Mouse (Mus musculus): ENCODE data around the gene Gpc5. TPM values are rescaled to one million over a fixed set of nuclear protein-coding genes. Genes with fewer than 3 reads are reported as not detected.

Gene Gpc5
- total and polyA plus RNA-seq, 2 experiments from 2014 or later = 13.8 to 23.0 TPM

DNA sequence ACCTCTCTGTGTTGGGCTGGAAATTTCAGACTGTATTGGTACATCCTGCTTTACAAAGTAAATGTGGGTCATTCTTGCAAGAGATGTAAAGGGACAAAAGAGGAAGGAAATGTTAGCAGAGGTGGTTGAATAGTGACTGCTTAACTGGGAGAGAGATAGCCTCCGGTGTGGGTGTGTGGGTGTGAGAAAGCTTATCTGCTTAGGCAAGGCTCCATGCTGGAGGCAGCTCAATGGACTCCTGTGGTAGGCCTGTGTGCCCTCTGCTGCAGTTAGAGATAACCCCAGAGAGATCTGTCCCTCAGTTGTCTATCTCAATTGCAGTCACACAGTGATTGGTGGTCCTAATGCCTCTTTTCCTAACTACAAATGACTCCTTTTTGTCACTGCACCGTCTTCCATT is 887.2 kb downstream of the Gpc5 start:
- no peak overlapping the region for H3K4me3 ChIP-seq (ENCODE audit: low read depth, low read length)
- H3K27me3 ChIP-seq (ENCODE audit: insufficient read depth, low read length) = no peaks in the 10 kb centered on the region
- no peaks in the 10 kb centered on the region for H3K9me3 ChIP-seq (ENCODE audit: low read length)
- ATAC-seq (ENCODE audit: low FRiP score) (no peak), DNase-seq (ENCODE audit: low spot score) (no peak)
- no peak for TF ChIP-seq CTCF (IDR thresholded peaks at IDR 0.05)
- H3K4me2 ChIP-seq (ENCODE audit: low read depth, low read length, poor library complexity, severe bottlenecking) = no peak overlapping the region
- no peaks in the 10 kb centered on the region for H3K36me3 ChIP-seq (ENCODE audit: insufficient read depth, low read length)
- H3K4me1 ChIP-seq (ENCODE audit: insufficient read depth, low read length) = no peaks in the 10 kb centered on the region
- no peak overlapping the region for H3K9ac ChIP-seq (replicated peaks; ENCODE audit: low read length, poor library complexity, severe bottlenecking)
- H3K27ac ChIP-seq (ENCODE audit: low read depth, low read length) = no peak overlapping the region
- WGBS = 64% methylated on average over 2 of the region's 2 CpGs

DNA sequence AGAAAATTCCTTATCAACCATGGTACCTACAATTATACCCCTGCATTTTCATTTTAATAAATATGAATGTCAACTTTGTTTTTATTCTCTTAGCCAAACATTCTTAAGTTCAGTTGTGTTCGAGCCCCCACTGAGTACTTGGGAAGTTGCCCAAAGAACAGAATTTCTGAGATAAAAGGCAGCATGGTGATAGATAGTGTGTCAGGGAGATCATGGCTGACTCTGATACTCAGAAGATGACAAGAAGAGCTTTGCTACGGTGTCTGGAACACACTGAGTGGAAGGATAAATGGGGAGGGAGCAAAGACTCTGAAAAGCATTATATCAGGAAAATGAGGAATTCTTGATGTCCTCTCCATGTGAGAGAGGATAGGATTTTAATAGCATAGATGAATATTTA is 898.7 kb downstream of the Gpc5 start:
- WGBS = 63% methylated on average over 2 of the region's 2 CpGs

DNA sequence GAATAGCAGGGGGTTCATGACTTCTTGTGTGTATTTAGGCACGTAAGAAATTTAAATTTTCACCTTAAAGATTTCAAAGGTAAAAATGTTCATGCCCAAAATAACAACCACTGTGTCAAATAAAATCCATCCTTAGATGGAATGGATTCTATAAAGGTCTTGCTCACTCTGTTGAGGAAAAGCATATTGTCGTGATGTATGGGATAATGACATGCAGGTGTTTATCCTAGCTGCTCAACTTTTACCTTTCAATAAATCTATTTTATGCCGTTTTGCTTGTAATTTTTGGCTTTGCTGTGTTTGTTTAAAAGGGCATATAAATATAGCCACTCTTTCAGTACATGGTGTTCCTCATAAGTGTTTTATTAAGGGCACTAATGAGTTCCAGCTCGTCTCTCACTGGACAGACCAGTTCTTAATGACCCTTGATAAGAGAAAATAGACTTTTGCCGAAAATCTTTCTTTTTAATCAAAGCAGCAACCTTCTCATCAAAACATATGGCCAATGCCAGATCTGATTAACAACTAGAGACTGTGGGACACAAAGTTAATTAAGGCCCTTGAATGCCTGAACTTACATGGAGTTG is 901.6 kb downstream of the Gpc5 start:
- no peak for TF ChIP-seq CTCF (IDR thresholded peaks at IDR 0.05)
- Histone ChIP-seq H3K4me2 (ENCODE audit: low read depth, low read length, poor library complexity, severe bottlenecking) (no peak overlapping the region), H3K27ac (ENCODE audit: low read depth, low read length) (no peak overlapping the region), H3K4me3 (ENCODE audit: low read depth, low read length) (no peak overlapping the region), H3K9me3 (ENCODE audit: low read length) (no peaks in the 10 kb centered on the region), H3K27me3 (ENCODE audit: insufficient read depth, low read length) (no peaks in the 10 kb centered on the region), H3K4me1 (ENCODE audit: insufficient read depth, low read length) (no peaks in the 10 kb centered on the region), H3K9ac (replicated peaks; ENCODE audit: low read length, poor library complexity, severe bottlenecking) (no peak overlapping the region), H3K36me3 (ENCODE audit: insufficient read depth, low read length) (no peaks in the 10 kb centered on the region)
- ATAC-seq (ENCODE audit: low FRiP score) (no peak), DNase-seq (ENCODE audit: low spot score) (no peak)
- WGBS = 80% methylated on average over 5 of the region's 5 CpGs

More for the DNA sequence above, 898.7 kb downstream of the Gpc5 start:
- no peak overlapping the region for H3K4me3 ChIP-seq (ENCODE audit: low read depth, low read length)
- DNase-seq (ENCODE audit: low spot score) (no peak), ATAC-seq (ENCODE audit: low FRiP score) (no peak)
- TF ChIP-seq CTCF (IDR thresholded peaks at IDR 0.05) = no peak
- H3K9me3 ChIP-seq (ENCODE audit: low read length) = no peaks in the 10 kb centered on the region
- no peaks in the 10 kb centered on the region for H3K36me3 ChIP-seq (ENCODE audit: insufficient read depth, low read length)
- H3K27me3 ChIP-seq (ENCODE audit: insufficient read depth, low read length) = no peaks in the 10 kb centered on the region
- no peaks in the 10 kb centered on the region for H3K4me1 ChIP-seq (ENCODE audit: insufficient read depth, low read length)
- H3K4me2 ChIP-seq (ENCODE audit: low read depth, low read length, poor library complexity, severe bottlenecking) = no peak overlapping the region
- H3K27ac ChIP-seq (ENCODE audit: low read depth, low read length) = no peak overlapping the region
- no peak overlapping the region for H3K9ac ChIP-seq (replicated peaks; ENCODE audit: low read length, poor library complexity, severe bottlenecking)

DNA sequence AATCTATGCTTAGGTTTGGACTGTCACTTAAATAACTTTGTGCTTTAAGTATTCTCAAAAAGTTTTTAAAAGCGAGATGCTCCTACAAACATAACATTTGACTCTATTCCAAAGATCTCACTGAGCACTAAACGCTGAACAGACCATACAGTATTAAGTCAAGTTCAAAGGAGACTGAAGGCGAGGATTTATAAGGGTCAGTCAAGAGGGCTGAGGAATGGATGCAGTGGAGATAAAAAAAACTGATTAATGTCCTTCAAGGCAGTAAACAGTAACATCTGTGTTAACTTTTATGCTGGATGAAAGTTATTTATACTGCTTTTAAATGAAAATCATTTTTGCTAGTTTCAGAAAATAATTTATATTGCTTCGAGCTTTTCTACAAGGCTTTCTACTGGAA is 906.9 kb downstream of the Gpc5 start:
- no peaks in the 10 kb centered on the region for H3K4me1 ChIP-seq (ENCODE audit: insufficient read depth, low read length)
- DNase-seq (ENCODE audit: low spot score) = no peak
- 80% methylated on average over 4 of the region's 4 CpGs for WGBS

GRCm38 (mm10) chr14:116087010-116087409 is 995.0 kb downstream of the Gpc5 start:
- H3K4me2 ChIP-seq (ENCODE audit: low read depth, low read length, poor library complexity, severe bottlenecking) = no peak overlapping the region
- no peaks in the 10 kb centered on the region for H3K27me3 ChIP-seq (ENCODE audit: insufficient read depth, low read length)
- H3K9me3 ChIP-seq (ENCODE audit: low read length) = no peaks in the 10 kb centered on the region
- H3K27ac ChIP-seq (ENCODE audit: low read depth, low read length) = no peak overlapping the region
- no peaks in the 10 kb centered on the region for H3K4me1 ChIP-seq (ENCODE audit: insufficient read depth, low read length)
- no peaks in the 10 kb centered on the region for H3K36me3 ChIP-seq (ENCODE audit: insufficient read depth, low read length)
- DNase-seq (ENCODE audit: low spot score) = no peak
- no peak for TF ChIP-seq CTCF (IDR thresholded peaks at IDR 0.05)
- no peak overlapping the region for H3K9ac ChIP-seq (replicated peaks; ENCODE audit: low read length, poor library complexity, severe bottlenecking)
- WGBS = 82% methylated on average over 4 of the region's 4 CpGs
- no peak overlapping the region for H3K4me3 ChIP-seq (ENCODE audit: low read depth, low read length)
- ATAC-seq (ENCODE audit: low FRiP score) = no peak

More for the DNA sequence above, 906.9 kb downstream of the Gpc5 start:
- no peak for TF ChIP-seq CTCF (IDR thresholded peaks at IDR 0.05)
- Histone ChIP-seq H3K9ac (replicated peaks; ENCODE audit: low read length, poor library complexity, severe bottlenecking) (no peak overlapping the region), H3K36me3 (ENCODE audit: insufficient read depth, low read length) (no peaks in the 10 kb centered on the region), H3K9me3 (ENCODE audit: low read length) (no peaks in the 10 kb centered on the region), H3K4me2 (ENCODE audit: low read depth, low read length, poor library complexity, severe bottlenecking) (no peak overlapping the region), H3K27me3 (ENCODE audit: insufficient read depth, low read length) (no peaks in the 10 kb centered on the region), H3K27ac (ENCODE audit: low read depth, low read length) (no peak overlapping the region), H3K4me3 (ENCODE audit: low read depth, low read length) (no peak overlapping the region)
- ATAC-seq (ENCODE audit: low FRiP score) = no peak

GRCm38 (mm10) chr14:116127943-116128342 is 1035.9 kb downstream of the Gpc5 start:
- WGBS = 92% methylated on average over 1 of the region's 1 CpGs
- no peak for TF ChIP-seq CTCF (IDR thresholded peaks at IDR 0.05)

More at GRCm38 (mm10) chr14:116127943-116128342, 1035.9 kb downstream of the Gpc5 start:
- Histone ChIP-seq H3K9ac (replicated peaks; ENCODE audit: low read length, poor library complexity, severe bottlenecking) (no peak overlapping the region), H3K36me3 (ENCODE audit: insufficient read depth, low read length) (no peaks in the 10 kb centered on the region), H3K4me2 (ENCODE audit: low read depth, low read length, poor library complexity, severe bottlenecking) (no peak overlapping the region), H3K27me3 (ENCODE audit: insufficient read depth, low read length) (no peaks in the 10 kb centered on the region), H3K4me3 (ENCODE audit: low read depth, low read length) (no peak overlapping the region), H3K9me3 (ENCODE audit: low read length) (no peaks in the 10 kb centered on the region), H3K4me1 (ENCODE audit: insufficient read depth, low read length) (no peaks in the 10 kb centered on the region), H3K27ac (ENCODE audit: low read depth, low read length) (no peak overlapping the region)
- ATAC-seq (ENCODE audit: low FRiP score) (no peak), DNase-seq (ENCODE audit: low spot score) (no peak)
